Mouse (Mus musculus) lung, adult 10 weeks (tissue): Measurements from ENCODE around the gene Gm21988. TPM values are rescaled to one million over a fixed set of nuclear protein-coding genes. Genes with fewer than 3 reads are reported as not detected.

Experiments
- polyA plus RNA-seq: library from polyadenylated mRNA; stranded (reverse); fragments of 350-450 nt; fragmentation: Illumina TruSeq; extraction: RNeasy Lipid Tissue Mini Kit (QIAGEN cat#74804); gene quantifications from one replicate; pipeline ENCODE4 v1.2.3, GENCODE M21; 2014; ENCODE audit warnings: low read depth, low replicate concordance; ENCODE audit not compliant: insufficient read depth

Gene Gm21988
- 8.1 TPM for polyA plus RNA-seq

GRCm38 (mm10) chr11:70239541-70240279, at the start of gene Gm21988, which contains the start of gene Rnasek:
Gm21988 (minus strand) TSS chr11:70239830.
Rnasek (minus strand) TSS chr11:70239842.

GRCm38 (mm10) chr11:70254931-70255531, 15.4 kb upstream of the Gm21988 start, which contains the start of gene Alox12:
Alox12 (minus strand) TSS chr11:70255353.

GRCm38 (mm10) chr11:70237457-70238167, 2.0 kb downstream of the Gm21988 start, which contains the start of gene 0610010K14Rik:
0610010K14Rik (minus strand) TSS chr11:70237914.

GRCm38 (mm10) chr11:70229260-70230010, 10.2 kb downstream of the Gm21988 start, which contains the start of gene Bcl6b:
Bcl6b (minus strand) TSS chr11:70229798.

GRCm38 (mm10) chr11:70220731-70221602, 18.7 kb downstream of the Gm21988 start, which contains the start of gene Slc16a13:
Slc16a13 (minus strand) TSS chr11:70221064.

GRCm38 (mm10) chr11:70212423-70212822, 27.2 kb downstream of the Gm21988 start, which contains the start of gene Slc16a11:
Slc16a11 (plus strand) TSS chr11:70212752.

Other genes starting within 250 kb of the Gm21988 start
- gene Gabarap, start 248.7 kb downstream of the Gm21988 start, polyA plus RNA-seq, result 466 TPM
- gene Phf23, start 244.1 kb downstream of the Gm21988 start, polyA plus RNA-seq, result 39.5 TPM
- gene Dvl2, start 239.2 kb downstream of the Gm21988 start, polyA plus RNA-seq, result 6.0 TPM
- gene Acadvl, start 224.4 kb downstream of the Gm21988 start, polyA plus RNA-seq, result 82.7 TPM
- gene Dlg4, start 222.9 kb downstream of the Gm21988 start, polyA plus RNA-seq, result 7.3 TPM
- gene Asgr1, start 185.7 kb downstream of the Gm21988 start, polyA plus RNA-seq, result 13.1 TPM
- gene Asgr2, start 147.2 kb downstream of the Gm21988 start, polyA plus RNA-seq, result 0.41 TPM
- 26.9 TPM for gene Mgl2, start 109.5 kb downstream of the Gm21988 start, polyA plus RNA-seq
- gene Clec10a, start 83.6 kb downstream of the Gm21988 start, polyA plus RNA-seq, result 14.5 TPM
- 54.5 TPM for gene Slc16a11, start 27.1 kb downstream of the Gm21988 start, polyA plus RNA-seq
- 4.1 TPM for gene Slc16a13, start 18.8 kb downstream of the Gm21988 start, polyA plus RNA-seq
- gene Bcl6b, start 10.0 kb downstream of the Gm21988 start, polyA plus RNA-seq, result 15.8 TPM
- 69.1 TPM for gene 0610010K14Rik, start 1.9 kb downstream of the Gm21988 start, polyA plus RNA-seq
- 203 TPM for gene Rnasek, start within 50 bp of the Gm21988 start, polyA plus RNA-seq
- 2.8 TPM for gene Alox12, start 15.5 kb upstream of the Gm21988 start, polyA plus RNA-seq
- not detected for gene Alox12e, start 82.8 kb upstream of the Gm21988 start, polyA plus RNA-seq
- 3.7 TPM for gene Alox15, start 112.2 kb upstream of the Gm21988 start, polyA plus RNA-seq
- gene Pelp1, start 170.2 kb upstream of the Gm21988 start, polyA plus RNA-seq, result 9.8 TPM
- gene Arrb2, start 192.8 kb upstream of the Gm21988 start, polyA plus RNA-seq, result 37.6 TPM
- 52.9 TPM for gene Med11, start 212.1 kb upstream of the Gm21988 start, polyA plus RNA-seq
- gene Zmynd15, start 219.6 kb upstream of the Gm21988 start, polyA plus RNA-seq, result 3.2 TPM
- 59.8 TPM for gene Cxcl16, start 220.2 kb upstream of the Gm21988 start, polyA plus RNA-seq